Mouse (Mus musculus) thymus, adult 18-20 months (tissue): ENCODE results near the gene Ndufs8.

Source experiments
- DNase-seq, 2 experiments: peaks; one replicate each; pipeline ENCODE4 v3.0.0; 2022; ENCODE audit warnings: mixed read lengths in 2 of 2

The Ndufs8 gene

DNA sequence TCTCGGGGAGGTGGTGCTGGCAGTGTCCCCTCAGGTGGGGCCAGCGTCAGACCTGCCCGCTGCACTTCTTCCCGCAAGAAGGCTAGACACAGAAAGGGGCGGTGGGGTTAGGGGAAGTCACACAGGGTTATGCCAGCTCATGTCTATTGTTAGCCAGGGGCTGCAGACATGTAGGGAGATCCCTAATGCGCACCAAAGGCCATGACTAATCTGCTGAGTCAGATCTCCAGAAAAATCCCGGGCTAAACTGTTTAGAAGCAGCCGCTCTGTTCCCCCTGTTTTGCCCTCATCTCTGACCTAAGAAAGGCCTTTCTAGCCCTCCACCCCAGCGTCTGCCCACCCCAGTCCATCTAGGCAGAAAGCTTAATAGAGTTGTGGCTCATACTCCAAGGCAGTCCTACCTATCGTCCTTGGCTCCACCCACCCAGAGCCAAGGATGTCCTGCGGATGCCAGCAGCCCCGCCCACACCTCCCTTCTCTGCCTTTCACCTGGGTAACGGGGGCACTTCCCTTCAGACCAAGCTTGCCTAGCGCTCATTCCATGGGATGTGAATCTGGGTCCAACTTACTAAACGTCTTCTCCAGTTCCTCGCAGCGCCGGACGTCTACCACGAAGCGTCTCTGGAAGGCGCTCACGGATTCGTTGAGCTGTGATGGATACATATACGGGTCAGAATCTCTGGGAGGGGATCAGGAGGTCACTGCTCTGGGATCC, 8.8 kb downstream of the Ndufs8 start:
- DNase-seq: no peak

DNA sequence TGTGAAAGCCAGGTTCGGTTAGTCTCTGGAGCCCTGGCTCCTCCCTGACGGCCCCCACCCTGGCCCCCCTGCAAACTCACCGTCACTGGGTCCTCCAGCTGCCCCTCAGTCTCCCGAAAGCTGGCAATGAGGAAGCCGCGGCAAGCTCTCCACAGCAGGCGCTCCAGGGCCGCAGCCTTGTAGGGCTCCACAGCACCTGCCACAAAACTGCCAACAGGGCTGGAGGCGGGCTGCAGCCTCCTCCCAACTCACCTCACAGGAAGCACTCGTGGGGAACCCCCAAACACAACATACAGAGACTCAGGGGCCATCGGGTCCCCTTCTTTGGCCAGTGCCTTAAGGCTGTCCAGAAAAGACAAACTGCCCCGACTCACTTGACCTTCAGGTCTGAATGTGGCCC, 9.6 kb downstream of the Ndufs8 start:
- DNase-seq: no peak

GRCm38 (mm10) chr19:3899618-3900017, 13.0 kb downstream of the Ndufs8 start:
- no peak for DNase-seq

GRCm38 (mm10) chr19:3898952-3899351, 13.6 kb downstream of the Ndufs8 start:
- no peak for DNase-seq

- no peak for DNase-seq
These were observed 15.0 kb downstream of the Ndufs8 start for GRCm38 (mm10) chr19:3897557-3897956.

DNA sequence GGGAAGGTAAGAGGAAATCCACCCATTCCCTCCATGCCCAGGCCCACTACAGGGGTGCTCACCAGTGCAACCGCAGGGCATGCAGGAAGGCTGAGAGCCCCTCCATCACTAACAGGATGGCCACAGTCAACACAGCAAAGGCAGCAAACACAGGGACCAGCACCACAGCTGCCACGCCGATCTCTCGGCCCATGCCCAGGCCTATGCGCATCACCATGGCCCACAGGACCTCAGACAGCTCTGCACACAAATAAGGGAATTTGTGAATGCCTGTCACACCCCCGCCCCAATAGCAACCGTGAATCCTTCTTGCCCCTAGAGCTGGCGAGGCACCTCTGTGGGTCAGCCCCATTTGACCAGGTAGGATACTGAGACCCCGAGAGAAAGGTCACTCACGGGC, 16.4 kb downstream of the Ndufs8 start:
- DNase-seq: no peak

DNA sequence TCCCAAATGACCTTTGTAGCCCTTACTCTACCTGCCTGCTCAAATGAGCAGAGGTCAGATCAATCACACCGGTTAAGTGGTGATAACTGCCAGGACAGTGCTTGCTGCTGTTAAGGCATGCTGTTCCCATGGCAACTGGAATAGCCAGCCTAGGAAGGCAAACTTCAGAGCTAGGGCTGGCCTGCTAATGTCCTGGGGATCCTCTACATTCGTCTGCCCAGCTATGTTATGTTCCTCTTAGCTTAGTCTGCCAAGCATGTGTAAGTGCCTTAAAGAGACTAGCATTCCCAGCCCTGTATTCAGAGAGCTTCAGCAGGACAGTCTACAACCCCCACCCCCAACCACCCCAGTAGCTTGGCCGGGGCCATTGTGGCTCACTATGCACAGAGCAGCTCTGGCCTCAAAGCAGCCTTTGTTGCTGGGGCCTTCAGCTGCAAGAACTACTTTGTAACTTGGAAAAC, 17.4 kb downstream of the Ndufs8 start:
- DNase-seq: no peak

GRCm38 (mm10) chr19:3894294-3894693, 18.3 kb downstream of the Ndufs8 start:
- no peak for DNase-seq

GRCm38 (mm10) chr19:3893545-3894116, 18.9 kb downstream of the Ndufs8 start:
- DNase-seq: no peak

DNA sequence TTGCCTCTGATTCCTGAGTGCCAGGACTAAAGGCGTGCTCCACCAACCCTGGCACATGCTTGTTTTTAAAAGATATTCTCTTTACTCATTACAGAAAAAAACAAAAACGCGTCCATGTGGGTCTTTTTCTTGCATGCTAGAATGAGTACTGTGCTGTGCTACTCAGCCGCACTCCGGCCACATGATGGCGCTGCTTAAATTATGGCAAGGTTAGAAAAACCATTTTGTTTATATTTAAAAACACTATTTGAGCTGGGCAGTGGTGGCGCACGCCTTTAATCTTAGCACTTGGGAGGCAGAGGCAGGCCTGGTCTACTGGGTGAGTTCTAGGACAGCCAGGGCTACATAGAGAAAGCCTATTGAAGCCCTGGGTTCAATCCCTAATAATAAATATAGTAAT, 22.4 kb downstream of the Ndufs8 start:
- DNase-seq: no peak

GRCm38 (mm10) chr19:3889096-3889495, 23.5 kb downstream of the Ndufs8 start:
- no peak for DNase-seq

DNA sequence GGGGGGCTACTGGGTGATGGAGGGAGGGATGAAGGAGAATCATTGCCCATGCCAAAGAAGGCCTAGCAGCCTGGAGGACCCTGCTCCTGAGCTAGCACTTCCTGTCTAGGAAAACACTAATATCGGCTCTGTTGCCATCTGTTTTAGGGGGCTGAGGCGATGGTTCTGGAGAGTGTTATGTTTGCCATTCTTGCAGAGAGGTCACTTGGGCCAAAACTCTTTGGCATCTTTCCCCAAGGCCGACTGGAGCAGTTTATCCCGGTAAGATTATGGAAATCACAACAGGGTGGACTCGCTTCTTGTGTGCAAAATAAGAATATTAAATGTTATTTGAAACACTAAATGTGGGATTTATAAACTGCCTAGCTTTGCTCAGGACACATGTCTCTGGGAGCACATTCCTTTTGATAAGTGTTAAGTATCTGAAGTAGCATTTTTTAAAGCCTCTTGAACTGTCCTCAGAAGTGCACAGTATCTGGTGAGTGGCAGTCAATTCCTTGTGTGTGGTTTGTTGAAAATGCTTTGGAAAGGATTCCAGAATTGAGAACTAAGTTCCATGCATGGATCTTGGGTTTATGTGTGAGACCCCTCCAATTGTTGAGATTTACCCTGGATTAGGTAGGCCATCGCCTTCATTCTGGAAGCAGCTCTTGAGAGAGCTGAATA, 28.1 kb downstream of the Ndufs8 start:
- DNase-seq: no peak

DNA sequence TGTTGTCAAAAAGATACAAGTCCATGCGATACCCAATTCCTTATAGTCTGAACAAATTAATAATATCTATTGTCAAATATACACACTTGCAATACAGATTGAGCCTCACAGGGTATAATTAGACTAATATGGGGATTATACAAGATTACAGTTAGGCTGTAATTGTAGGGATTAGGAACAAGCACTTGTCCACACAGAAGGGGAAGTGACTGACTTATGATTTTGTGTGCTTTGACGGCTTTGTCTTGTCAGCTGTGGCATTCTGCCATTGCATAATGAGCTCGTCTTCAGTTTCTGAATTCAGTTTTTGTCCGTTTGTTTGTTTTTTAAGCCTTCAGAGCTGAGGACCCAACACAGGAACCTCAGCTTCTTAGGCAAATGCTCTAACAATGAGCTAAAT, 30.4 kb downstream of the Ndufs8 start:
- no peak for DNase-seq

DNA sequence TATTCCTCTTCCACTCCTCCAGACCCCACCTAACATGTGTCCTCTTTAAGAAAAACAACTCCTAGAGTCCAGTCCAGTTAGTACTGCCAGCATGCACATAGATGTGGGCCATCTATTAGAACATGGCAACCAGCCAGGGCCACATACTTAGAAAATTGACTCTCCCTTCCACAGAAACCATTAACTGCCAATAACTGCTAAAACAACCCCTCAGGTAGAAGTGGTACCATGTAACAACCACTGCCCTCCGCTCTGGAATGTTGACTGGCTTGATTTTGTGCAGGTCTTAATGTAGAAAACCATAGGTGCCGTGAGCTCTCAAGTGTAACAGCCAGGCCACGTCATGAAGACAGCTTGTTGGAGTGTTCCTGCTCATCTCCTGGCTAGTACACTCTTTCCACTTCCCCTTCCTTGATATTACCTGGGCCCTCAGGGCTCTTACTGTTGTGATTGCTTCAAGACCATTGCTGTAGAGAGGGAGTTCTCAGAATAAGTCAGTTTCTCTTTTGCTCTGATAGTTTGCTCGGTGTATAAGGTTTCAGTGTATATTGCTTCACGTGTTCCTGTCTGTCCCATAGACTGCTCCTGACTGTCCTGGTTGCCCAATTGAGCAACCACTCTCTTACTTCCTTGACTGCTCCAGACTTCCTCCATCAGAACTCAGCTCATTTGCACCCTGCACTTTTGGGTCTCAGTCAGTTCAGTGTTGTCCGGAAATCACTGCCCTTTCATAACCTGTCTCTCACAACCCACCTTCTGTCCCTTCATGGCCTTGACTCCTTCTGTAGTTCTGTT, 32.3 kb downstream of the Ndufs8 start:
- DNase-seq: no peak

- DNase-seq: no peak
These were observed 37.5 kb downstream of the Ndufs8 start for GRCm38 (mm10) chr19:3875045-3875444.

GRCm38 (mm10) chr19:3872373-3872772, 40.2 kb downstream of the Ndufs8 start:
- DNase-seq: no peak

DNA sequence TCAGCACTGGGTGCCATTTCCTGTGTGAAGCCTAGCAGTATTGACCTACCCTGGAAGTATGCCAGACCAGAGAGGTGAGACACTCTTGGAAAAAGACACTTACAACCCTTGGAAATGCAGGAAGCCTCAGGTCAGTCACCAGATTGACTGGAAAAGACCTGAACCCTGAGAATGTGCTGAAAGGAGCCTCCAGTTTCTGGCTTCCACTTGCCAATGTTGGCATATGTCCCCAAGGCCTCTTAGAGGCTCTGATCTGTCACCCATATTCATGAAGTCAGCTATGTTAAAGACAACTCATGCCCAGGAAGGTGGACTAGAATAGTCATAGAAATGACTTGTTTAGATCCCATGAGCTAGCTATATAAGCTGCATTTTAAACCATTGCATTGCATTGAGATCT, 41.1 kb downstream of the Ndufs8 start:
- DNase-seq: no peak

DNA sequence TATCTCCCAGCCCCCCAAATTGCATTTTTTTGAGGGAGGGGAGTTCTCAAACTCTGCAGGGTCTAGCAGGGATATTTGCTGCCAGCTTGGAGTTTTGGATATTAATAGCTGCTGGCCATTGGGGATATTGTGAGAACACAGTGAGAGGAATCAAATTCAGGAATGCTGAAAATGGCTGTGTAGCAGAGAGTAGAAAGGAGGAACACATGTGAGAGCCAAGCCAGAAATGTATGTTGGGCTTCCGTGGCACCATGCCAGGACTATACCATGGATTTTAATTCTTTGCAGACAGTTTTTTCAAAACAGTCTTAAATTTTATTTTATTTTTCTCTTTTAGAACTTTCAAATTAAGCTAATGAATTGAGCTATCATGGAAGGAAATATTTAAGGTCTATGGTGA, 44.3 kb downstream of the Ndufs8 start:
- no peak for DNase-seq

- no peak for DNase-seq
These were observed 47.6 kb downstream of the Ndufs8 start for GRCm38 (mm10) chr19:3864960-3865359.

DNA sequence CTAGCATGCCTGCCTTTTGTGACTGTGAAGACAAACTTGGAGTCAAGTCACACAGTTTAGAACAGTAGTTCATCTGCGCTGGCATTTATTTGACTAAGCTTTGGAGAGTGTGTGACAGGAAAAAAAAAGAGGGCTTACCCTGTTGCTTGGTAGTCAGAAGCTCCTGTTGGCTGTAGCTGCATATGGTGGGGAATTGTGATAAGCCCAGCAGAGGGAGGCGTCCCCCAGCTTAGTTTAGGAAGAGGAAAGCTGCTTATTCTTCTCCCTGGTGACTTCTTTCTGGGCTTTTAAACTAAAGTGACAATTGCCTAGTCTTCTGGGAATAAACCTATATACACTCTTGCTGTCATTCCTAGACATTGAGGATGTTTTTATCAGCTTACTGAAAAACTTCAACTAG, 49.9 kb downstream of the Ndufs8 start:
- no peak for DNase-seq
